ENCODE assay signal across 22 mouse cellular contexts in the genomic region with DNA sequence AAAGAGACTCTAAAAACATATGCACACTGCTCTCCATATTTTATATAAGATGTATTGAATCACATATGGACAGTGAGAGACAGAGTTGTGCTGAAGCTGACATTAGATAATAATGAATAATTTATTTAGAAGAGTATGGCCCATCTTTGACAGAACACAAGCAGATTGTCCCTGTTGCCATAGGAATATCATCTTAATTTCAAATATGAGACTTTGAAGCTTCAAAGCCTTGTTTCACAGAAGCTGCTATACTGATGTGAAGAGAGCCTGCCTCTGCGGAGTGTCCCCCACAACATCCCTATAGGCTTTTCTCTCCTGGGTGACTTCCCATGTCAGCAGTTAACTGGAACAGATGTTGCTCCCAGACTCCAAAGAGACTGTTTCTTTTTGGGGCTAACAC.
"Had no signal": no experiment of that assay in that cellular context is flagged by ENCODE, and none has a peak within 500 bp of the region (broad histone marks: within the 10 kb centered on the region; RNA-seq: fewer than 3 reads in every experiment).

No protein-coding gene starts in this region.

- H3K27me3 ChIP-seq: limb, embryonic 13.5 days; liver, embryonic 12.5 days; liver, embryonic 15.5 days; lung, embryonic 15.5 days; megakaryocyte, embryonic 14.5 days; neural tube, embryonic 12.5 days; stomach, embryonic 15.5 days had no signal

- ATAC-seq: inflammation-experienced regulatory T-cells, adult 6 months; intestine, embryonic 16.5 days; liver, embryonic 12.5 days had no signal

- DNase-seq: kidney, adult 18-20 months; kidney, adult 9 months; kidney, postnatal 14 days; kidney, postnatal 4 days; liver; lung, adult 18-20 months; lung, postnatal 10 days; lung, postnatal 36 days; retina, postnatal 1 day; right cerebral cortex, postnatal 25 days; spleen, adult 18-20 months; thymus, postnatal 25 days had no signal

- H3K9ac ChIP-seq: limb, embryonic 13.5 days; liver, embryonic 12.5 days; liver, embryonic 15.5 days; lung, embryonic 15.5 days; neural tube, embryonic 12.5 days; stomach, embryonic 15.5 days had no signal

- H3K4me2 ChIP-seq: limb, embryonic 13.5 days; liver, embryonic 12.5 days; liver, embryonic 15.5 days; lung, embryonic 15.5 days; neural tube, embryonic 12.5 days; stomach, embryonic 15.5 days had no signal

- H3K36me3 ChIP-seq: limb, embryonic 10.5 days; limb, embryonic 13.5 days; liver, embryonic 12.5 days; liver, embryonic 15.5 days; lung, embryonic 15.5 days; neural tube, embryonic 12.5 days; stomach, embryonic 15.5 days had no signal

- H3K4me1 ChIP-seq: limb, embryonic 10.5 days; limb, embryonic 13.5 days; liver, embryonic 12.5 days; liver, embryonic 15.5 days; lung, embryonic 15.5 days; megakaryocyte, embryonic 14.5 days; neural tube, embryonic 12.5 days; stomach, embryonic 15.5 days had no signal

- H3K9me3 ChIP-seq: limb, embryonic 10.5 days; limb, embryonic 13.5 days; liver, embryonic 12.5 days; liver, embryonic 15.5 days; lung, embryonic 15.5 days; megakaryocyte, embryonic 14.5 days; neural tube, embryonic 12.5 days; stomach, embryonic 15.5 days had no signal

- H3K4me3 ChIP-seq: limb, embryonic 10.5 days; limb, embryonic 13.5 days; liver, embryonic 12.5 days; liver, embryonic 15.5 days; lung, embryonic 15.5 days; megakaryocyte, embryonic 14.5 days; neural tube, embryonic 12.5 days; stomach, embryonic 15.5 days had no signal

- H3K27ac ChIP-seq: limb, embryonic 10.5 days; limb, embryonic 13.5 days; liver, embryonic 12.5 days; liver, embryonic 15.5 days; lung, embryonic 15.5 days; neural tube, embryonic 12.5 days; stomach, embryonic 15.5 days had no signal
